Mouse (Mus musculus): ENCODE measurements around the gene Txnl4b. TPM values are rescaled to one million over a fixed set of nuclear protein-coding genes. Genes with fewer than 3 reads are reported as not detected.

Gene Txnl4b
- polyA plus RNA-seq, 1 experiment from 2014 or later, result 20.0 TPM

GRCm38 (mm10) chr8:109578900-109579301 lies 13.2 kb downstream of the Txnl4b start, which contains the start of gene Hp:
Gene Hp, minus strand, starts transcription at chr8:109579172.
- Histone ChIP-seq H3K27ac (no peak within 1 kb of the TSS), H3K4me3 (no peak within 1 kb of the TSS), H3K27me3 (ENCODE audit: insufficient read depth, poor library complexity, severe bottlenecking) (peaks cover 9% of the 10 kb centered on the region; the same call in 1 of the 2 replicates), H3K9me3 (peaks cover 1% of the 10 kb centered on the region; the same call in 1 of the 2 replicates), H3K4me1 (no peaks in the 10 kb centered on the region), H3K36me3 (no peaks in the 10 kb centered on the region)
- DNase-seq (ENCODE audit: low spot score), result no peak
- WGBS, result 69% methylated on average over 8 of the region's 8 CpGs

DNA sequence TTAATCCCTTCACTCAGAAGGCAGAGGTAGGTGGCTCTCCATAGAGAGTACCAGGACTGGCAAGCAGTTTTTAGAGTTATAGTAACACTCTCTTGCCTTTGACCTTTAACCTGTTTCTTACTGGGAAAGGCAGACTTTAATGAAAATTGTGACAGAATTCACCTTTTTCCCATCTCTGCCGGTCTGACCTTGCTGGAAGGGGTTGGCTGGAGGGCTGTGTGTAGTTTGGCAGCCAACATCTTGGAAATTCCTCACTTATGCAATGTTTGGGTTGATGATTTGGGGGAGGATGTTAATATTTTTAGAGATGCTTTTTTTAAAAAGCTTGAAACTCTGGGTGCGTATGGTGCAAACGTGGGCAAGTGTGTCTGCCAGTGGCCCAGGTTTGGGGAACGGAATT lies 18.6 kb downstream of the Txnl4b start:
- Histone ChIP-seq H3K27me3 (ENCODE audit: insufficient read depth, poor library complexity, severe bottlenecking) (no peaks in the 10 kb centered on the region), H3K9me3 (peaks cover 3% of the 10 kb centered on the region; the same call in 1 of the 2 replicates), H3K4me1 (no peaks in the 10 kb centered on the region), H3K4me3 (no peak overlapping the region), H3K36me3 (no peaks in the 10 kb centered on the region), H3K27ac (no peak overlapping the region)
- no peak for DNase-seq (ENCODE audit: low spot score)
- WGBS, result 81% methylated on average over 4 of the region's 4 CpGs

DNA sequence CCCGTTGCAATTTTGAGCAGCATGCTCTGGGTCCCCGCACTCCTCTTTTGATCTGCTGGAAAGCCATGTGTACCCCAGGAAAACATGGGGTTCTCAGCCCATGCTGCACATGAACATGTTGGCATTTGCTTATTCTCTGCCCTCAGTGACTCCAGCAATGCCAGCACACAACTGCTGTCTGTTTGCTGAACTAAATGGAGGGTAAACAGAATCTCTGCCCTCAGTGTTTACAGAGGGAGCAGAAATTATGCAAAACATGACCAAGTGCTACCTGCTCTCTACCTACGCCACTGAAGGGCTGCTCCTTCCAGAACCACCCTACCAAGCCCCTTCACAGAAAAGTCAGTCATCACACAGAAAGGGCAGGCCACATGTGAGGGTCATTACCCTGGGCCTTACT lies 19.1 kb downstream of the Txnl4b start:
- H3K27me3 ChIP-seq (ENCODE audit: insufficient read depth, poor library complexity, severe bottlenecking), result no peaks in the 10 kb centered on the region
- no peak overlapping the region for H3K27ac ChIP-seq
- no peaks in the 10 kb centered on the region for H3K4me1 ChIP-seq
- peaks cover 3% of the 10 kb centered on the region; the same call in 1 of the 2 replicates for H3K9me3 ChIP-seq
- H3K4me3 ChIP-seq, result no peak overlapping the region
- DNase-seq (ENCODE audit: low spot score), result no peak
- no peaks in the 10 kb centered on the region for H3K36me3 ChIP-seq
- WGBS, result 82% methylated on average over 3 of the region's 3 CpGs

- Histone ChIP-seq H3K27ac (no peak overlapping the region), H3K4me3 (no peak overlapping the region), H3K27me3 (ENCODE audit: insufficient read depth, poor library complexity, severe bottlenecking) (no peaks in the 10 kb centered on the region), H3K36me3 (no peaks in the 10 kb centered on the region), H3K4me1 (no peaks in the 10 kb centered on the region), H3K9me3 (peaks cover 3% of the 10 kb centered on the region; the same call in 1 of the 2 replicates)
- no peak for DNase-seq (ENCODE audit: low spot score)
Measured at GRCm38 (mm10) chr8:109585652-109586051, 20.0 kb downstream of the Txnl4b start.

GRCm38 (mm10) chr8:109586972-109587504 lies 21.3 kb downstream of the Txnl4b start:
- H3K9me3 ChIP-seq, result peaks cover 3% of the 10 kb centered on the region; the same call in 1 of the 2 replicates
- WGBS, result 52% methylated on average over 7 of the region's 7 CpGs
- no peak for DNase-seq (ENCODE audit: low spot score)
- no peaks in the 10 kb centered on the region for H3K27me3 ChIP-seq (ENCODE audit: insufficient read depth, poor library complexity, severe bottlenecking)
- H3K4me3 ChIP-seq, result no peak overlapping the region
- no peaks in the 10 kb centered on the region for H3K4me1 ChIP-seq
- peaks cover 5% of the 10 kb centered on the region; the same call in 1 of the 2 replicates for H3K36me3 ChIP-seq
- no peak overlapping the region for H3K27ac ChIP-seq

DNA sequence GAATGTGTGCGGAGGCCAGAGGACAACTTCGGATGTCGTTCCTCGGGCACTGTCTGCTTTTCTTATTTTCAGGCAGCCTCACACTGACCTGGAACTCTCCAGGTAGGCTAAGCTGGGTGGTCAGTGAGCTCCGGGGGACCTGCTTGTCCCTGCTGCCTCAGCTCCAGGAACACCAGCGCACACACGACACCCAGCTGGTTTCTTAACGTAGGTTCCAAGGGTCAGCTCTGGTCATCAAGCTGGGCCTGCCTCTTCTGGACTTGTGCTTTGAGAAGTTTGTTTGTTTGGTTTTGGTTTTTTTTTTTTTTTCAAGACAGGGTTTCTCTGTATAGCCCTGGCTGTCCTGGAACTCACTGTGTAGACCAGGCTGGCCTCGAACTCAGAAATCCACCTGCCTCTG lies 25.2 kb downstream of the Txnl4b start:
- DNase-seq (ENCODE audit: low spot score), result no peak
- H3K4me3 ChIP-seq, result no peak overlapping the region
- H3K36me3 ChIP-seq, result peaks cover 41% of the 10 kb centered on the region
- H3K9me3 ChIP-seq, result no peaks in the 10 kb centered on the region
- H3K27ac ChIP-seq, result no peak overlapping the region
- WGBS, result 90% methylated on average over 9 of the region's 9 CpGs
- H3K4me1 ChIP-seq, result no peaks in the 10 kb centered on the region
- H3K27me3 ChIP-seq (ENCODE audit: insufficient read depth, poor library complexity, severe bottlenecking), result no peaks in the 10 kb centered on the region

- H3K4me1 ChIP-seq, result no peaks in the 10 kb centered on the region
- WGBS, result 82% methylated on average over 3 of the region's 3 CpGs
- no peak for DNase-seq (ENCODE audit: low spot score)
Measured at GRCm38 (mm10) chr8:109591367-109591766, 25.7 kb downstream of the Txnl4b start.

DNA sequence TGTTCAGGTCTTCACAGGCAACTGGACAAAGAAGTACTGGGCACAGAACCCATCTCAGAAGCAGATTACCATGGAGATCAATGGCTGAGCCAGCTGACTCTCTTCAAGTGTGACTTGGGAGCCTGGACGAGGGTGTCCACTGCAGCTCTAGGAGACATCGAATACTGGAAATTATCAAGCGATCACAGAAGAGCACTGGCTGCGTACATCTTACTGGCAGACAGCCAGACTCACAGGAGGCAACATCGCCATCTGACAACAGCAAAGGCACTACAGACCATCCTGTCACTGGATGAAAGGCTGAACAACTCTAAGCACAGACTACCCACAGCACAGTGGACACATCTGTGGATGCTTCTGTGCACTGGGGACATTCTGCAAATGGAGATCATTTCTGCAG lies 26.5 kb downstream of the Txnl4b start:
- H3K27ac ChIP-seq, result no peak overlapping the region
- H3K9me3 ChIP-seq, result no peaks in the 10 kb centered on the region
- H3K4me1 ChIP-seq, result no peaks in the 10 kb centered on the region
- H3K4me3 ChIP-seq, result no peak overlapping the region
- H3K36me3 ChIP-seq, result peaks cover 49% of the 10 kb centered on the region
- H3K27me3 ChIP-seq (ENCODE audit: insufficient read depth, poor library complexity, severe bottlenecking), result no peaks in the 10 kb centered on the region
- WGBS, result 93% methylated on average over 5 of the region's 5 CpGs
- no peak for DNase-seq (ENCODE audit: low spot score)

More at GRCm38 (mm10) chr8:109591367-109591766, 25.7 kb downstream of the Txnl4b start:
- Histone ChIP-seq H3K36me3 (peaks cover 42% of the 10 kb centered on the region), H3K27me3 (ENCODE audit: insufficient read depth, poor library complexity, severe bottlenecking) (no peaks in the 10 kb centered on the region), H3K4me3 (no peak overlapping the region), H3K9me3 (no peaks in the 10 kb centered on the region), H3K27ac (no peak overlapping the region)

DNA sequence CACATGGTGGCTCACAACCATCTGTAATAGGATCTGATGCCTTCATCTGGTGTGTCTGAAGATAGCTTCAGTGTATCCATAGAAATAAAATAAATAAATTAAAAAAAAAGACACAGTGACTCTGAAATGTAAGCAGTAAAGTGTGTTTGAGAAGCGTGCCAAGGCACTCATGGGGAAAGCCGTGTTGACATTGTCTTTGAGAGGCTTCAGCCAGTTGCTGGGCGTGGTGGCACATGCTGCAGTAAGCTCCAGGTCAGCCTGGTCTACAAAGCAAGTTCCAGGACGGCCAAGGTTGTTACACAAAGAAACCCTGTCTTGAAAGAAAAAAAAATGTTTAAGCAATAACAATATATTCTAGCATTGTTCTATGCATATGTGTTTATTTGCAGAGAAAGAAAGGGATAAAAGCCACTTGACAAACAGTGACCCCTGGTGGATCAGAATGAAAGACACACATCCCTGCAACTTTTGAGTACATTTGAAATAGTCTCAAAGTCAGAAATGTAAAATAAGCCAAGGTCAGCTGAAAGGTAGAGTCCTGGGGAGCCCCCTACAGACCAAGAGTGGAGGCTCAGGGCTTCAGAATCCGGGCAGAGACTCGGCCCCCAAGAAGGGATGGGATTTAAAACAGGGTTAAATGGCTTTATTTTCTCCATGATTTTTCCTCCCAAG lies 27.6 kb downstream of the Txnl4b start:
- 82% methylated on average over 6 of the region's 6 CpGs for WGBS
- no peak overlapping the region for H3K27ac ChIP-seq
- no peak overlapping the region for H3K4me3 ChIP-seq
- H3K27me3 ChIP-seq (ENCODE audit: insufficient read depth, poor library complexity, severe bottlenecking), result no peaks in the 10 kb centered on the region
- no peak for DNase-seq (ENCODE audit: low spot score)
- H3K36me3 ChIP-seq, result peaks cover 52% of the 10 kb centered on the region
- no peaks in the 10 kb centered on the region for H3K9me3 ChIP-seq
- no peaks in the 10 kb centered on the region for H3K4me1 ChIP-seq

DNA sequence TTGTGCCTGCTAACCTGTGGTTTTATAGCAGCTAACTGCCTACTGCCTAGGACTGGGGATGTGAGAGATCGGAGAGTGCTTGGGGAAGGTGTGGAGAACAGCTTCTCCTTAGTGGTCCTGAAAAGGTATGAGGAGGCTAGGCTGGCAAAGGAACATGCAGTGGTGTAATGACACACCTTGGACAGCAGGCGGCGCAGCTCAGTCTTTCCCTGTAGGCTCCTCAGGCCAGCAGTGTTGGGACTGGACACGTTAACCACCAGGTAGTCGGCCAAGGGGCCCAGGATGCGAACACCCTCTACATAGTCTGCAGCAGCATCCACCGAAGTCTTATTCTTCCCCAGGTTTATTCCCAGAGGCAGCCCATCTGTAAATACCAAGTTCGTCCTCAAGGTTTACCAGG lies 30.2 kb downstream of the Txnl4b start:
- Histone ChIP-seq H3K36me3 (peaks cover 72% of the 10 kb centered on the region), H3K4me3 (no peak overlapping the region), H3K27ac (no peak overlapping the region), H3K9me3 (no peaks in the 10 kb centered on the region), H3K4me1 (no peaks in the 10 kb centered on the region), H3K27me3 (ENCODE audit: insufficient read depth, poor library complexity, severe bottlenecking) (no peaks in the 10 kb centered on the region)
- peak; percentile 81 for DNase-seq (ENCODE audit: low spot score)
- 56% methylated on average over 8 of the region's 8 CpGs for WGBS

DNA sequence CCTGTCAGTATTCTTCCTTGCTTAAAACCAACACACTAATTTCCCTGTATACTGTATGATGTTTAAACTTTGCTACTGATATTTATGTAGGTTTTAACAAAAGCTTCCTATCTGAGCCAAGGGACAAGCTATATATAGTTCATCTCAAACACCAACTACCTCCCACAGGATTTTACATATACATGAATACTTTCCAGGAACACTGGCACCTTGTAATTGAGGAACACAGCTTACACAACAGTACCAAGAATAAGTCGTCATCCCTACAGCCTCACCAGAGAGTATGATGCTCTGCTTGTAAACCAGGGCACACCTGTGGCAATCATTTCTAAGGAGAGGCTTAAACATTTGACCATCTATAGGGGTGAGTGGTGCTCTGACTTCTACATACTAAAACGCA lies 41.0 kb downstream of the Txnl4b start:
- DNase-seq (ENCODE audit: low spot score), result no peak
- peaks cover 13% of the 10 kb centered on the region; the same call in 1 of the 2 replicates for H3K4me1 ChIP-seq
- H3K27me3 ChIP-seq (ENCODE audit: insufficient read depth, poor library complexity, severe bottlenecking), result no peaks in the 10 kb centered on the region
- no peaks in the 10 kb centered on the region for H3K9me3 ChIP-seq
- H3K27ac ChIP-seq, result no peak overlapping the region
- H3K4me3 ChIP-seq, result no peak overlapping the region
- peaks cover 38% of the 10 kb centered on the region for H3K36me3 ChIP-seq
- 83% methylated on average over 2 of the region's 2 CpGs for WGBS

- Histone ChIP-seq H3K9me3 (no peaks in the 10 kb centered on the region), H3K4me3 (peak overlapping the region; percentile 69), H3K4me1 (peaks cover 13% of the 10 kb centered on the region; the same call in 1 of the 2 replicates), H3K36me3 (peaks cover 31% of the 10 kb centered on the region), H3K27ac (peak overlapping the region; percentile 91), H3K27me3 (ENCODE audit: insufficient read depth, poor library complexity, severe bottlenecking) (no peaks in the 10 kb centered on the region)
- WGBS, result 14% methylated on average over 12 of the region's 12 CpGs
- DNase-seq (ENCODE audit: low spot score), result no peak
Measured at GRCm38 (mm10) chr8:109607650-109608049, 42.0 kb downstream of the Txnl4b start.

DNA sequence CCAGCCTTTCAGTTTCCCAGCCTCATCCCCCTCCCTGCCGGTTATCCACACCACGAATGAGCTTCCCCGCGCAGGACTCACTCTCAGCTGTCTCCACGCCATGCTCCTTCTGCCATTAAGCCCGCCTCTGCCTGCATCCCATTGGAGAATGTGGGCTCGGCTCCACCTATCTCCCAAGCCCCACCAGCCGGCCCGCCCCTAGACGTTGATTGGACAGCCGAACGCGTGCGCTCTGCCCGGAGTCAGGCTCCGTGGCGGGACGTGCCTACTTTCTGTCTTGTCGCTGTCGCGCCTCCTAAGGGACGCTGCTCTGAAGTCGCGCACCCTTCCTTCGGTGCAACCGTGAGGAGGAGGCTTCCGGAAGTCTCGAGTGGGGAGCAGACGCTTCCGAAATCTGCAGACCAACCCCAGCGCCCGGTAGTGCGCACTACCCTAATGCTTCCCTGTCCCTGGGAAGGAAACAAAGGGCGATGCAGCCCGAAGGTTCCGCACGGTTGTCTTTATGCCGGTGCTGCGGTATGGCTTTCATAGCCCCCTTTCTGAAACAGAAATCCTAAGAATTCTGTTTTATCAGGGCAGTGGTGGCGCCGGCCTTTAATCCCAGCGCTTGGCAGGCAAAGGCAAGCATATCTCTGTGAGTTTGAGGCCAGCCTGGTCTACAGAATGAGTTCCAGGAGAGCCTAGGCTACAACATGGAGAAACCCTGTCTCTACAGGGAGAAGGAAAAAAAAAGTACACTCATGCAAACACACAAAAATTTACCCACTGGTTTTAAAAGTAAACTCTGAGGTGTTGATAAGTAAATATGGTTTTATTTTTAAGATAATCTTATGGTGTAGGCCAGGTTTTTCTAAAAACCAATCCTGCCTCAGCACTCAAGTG lies 42.8 kb downstream of the Txnl4b start, which contains the start of gene Dhodh:
Gene Dhodh, minus strand, starts transcription at position 403 of the 882 bp plus-strand sequence.
- Histone ChIP-seq H3K27me3 (ENCODE audit: insufficient read depth, poor library complexity, severe bottlenecking) (no peaks in the 10 kb centered on the region), H3K36me3 (peaks cover 22% of the 10 kb centered on the region), H3K9me3 (no peaks in the 10 kb centered on the region), H3K27ac (peak within 1 kb of the TSS; percentile 91), H3K4me3 (peak within 1 kb of the TSS; percentile 69), H3K4me1 (peaks cover 13% of the 10 kb centered on the region; the same call in 1 of the 2 replicates)
- peak; percentile 99 for DNase-seq (ENCODE audit: low spot score)
- under 1% methylated on average over 42 of the region's 42 CpGs for WGBS

All from heart, embryonic 10.5 days (tissue).